Mouse (Mus musculus) G1E (cell line): ENCODE data around the gene Gm10663. TPM values are rescaled to one million over a fixed set of nuclear protein-coding genes. Genes with fewer than 3 reads are reported as not detected.

Source experiments
- ATAC-seq: 2 replicates; pipeline ENCODE4 v1.8.0; 2016; ENCODE audit warnings: mild to moderate bottlenecking; ENCODE audit not compliant: insufficient number of reproducible peaks, poor library complexity, low FRiP score, severe bottlenecking; ENCODE audit errors: extremely low read depth
- DNase-seq: peaks from one replicate; pipeline ENCODE4 v3.0.0; 2012; ENCODE audit warnings: low spot score
- H3K27me3 ChIP-seq: 2 replicates; pipeline ENCODE4 v1.6.1; 2012; ENCODE audit warnings: mild to moderate bottlenecking, low read length, inconsistent platforms; ENCODE audit not compliant: insufficient read depth
- H3K36me3 ChIP-seq: replicated peaks from 2 replicates; pipeline ENCODE3; 2012; ENCODE audit warnings: mild to moderate bottlenecking, inconsistent platforms
- H3K4me1 ChIP-seq: 2 replicates; pipeline ENCODE4 v1.6.1; 2012; ENCODE audit warnings: low read depth, low read length, inconsistent platforms, mixed read lengths; ENCODE audit not compliant: insufficient read depth
- H3K4me3 ChIP-seq: 2 replicates; pipeline ENCODE4 v1.5.1; 2012; ENCODE audit warnings: low read depth, mild to moderate bottlenecking, inconsistent platforms, low read length, moderate library complexity, mixed read lengths
- H3K9me3 ChIP-seq: replicated peaks from 2 replicates; pipeline ENCODE4 v1.6.1; 2012; ENCODE audit warnings: inconsistent platforms
- CTCF ChIP-seq: IDR thresholded peaks from 2 replicates; pipeline ENCODE4 v1.5.1; 2012; ENCODE audit warnings: low read depth, low read length, inconsistent platforms, mixed read lengths
- GATA1 ChIP-seq: IDR thresholded peaks from 2 replicates; pipeline ENCODE4 v1.6.1; 2012; ENCODE audit warnings: borderline replicate concordance, low read length, inconsistent platforms, mixed read lengths
- GATA2 ChIP-seq: IDR thresholded peaks from 2 replicates; pipeline ENCODE4 v1.6.1; 2012; ENCODE audit warnings: low read depth, low read length, inconsistent platforms, borderline replicate concordance
- POLR2AphosphoS5 ChIP-seq: IDR thresholded peaks from 2 replicates; pipeline ENCODE4 v1.6.1; 2012; ENCODE audit warnings: low read depth, low read length, inconsistent platforms; ENCODE audit not compliant: insufficient replicate concordance
- TAL1 ChIP-seq: conservative IDR thresholded peaks from 2 replicates; pipeline ENCODE4 v1.6.1; 2012; ENCODE audit warnings: low read depth, low read length, inconsistent platforms, mixed read lengths
- polyA plus RNA-seq: library from polyadenylated mRNA; stranded (reverse); fragments of >175 nt; gene quantifications from 2 replicates; pipeline ENCODE4 v1.2.3, GENCODE M21; 2012
- total RNA-seq, 2 experiments: library from RNA; stranded (forward) in 1 of 2; stranded (reverse) in 1 of 2; fragments of 200-1000 nt in 1 of 2; fragments of >200 nt in 1 of 2; fragmentation: Nextera tagmentation in 1 of 2; gene quantifications; 2 replicates each; pipeline ENCODE4 v1.2.3; 2014 to 2017

The Gm10663 gene
- total and polyA plus RNA-seq, 3 experiments: not detected

DNA sequence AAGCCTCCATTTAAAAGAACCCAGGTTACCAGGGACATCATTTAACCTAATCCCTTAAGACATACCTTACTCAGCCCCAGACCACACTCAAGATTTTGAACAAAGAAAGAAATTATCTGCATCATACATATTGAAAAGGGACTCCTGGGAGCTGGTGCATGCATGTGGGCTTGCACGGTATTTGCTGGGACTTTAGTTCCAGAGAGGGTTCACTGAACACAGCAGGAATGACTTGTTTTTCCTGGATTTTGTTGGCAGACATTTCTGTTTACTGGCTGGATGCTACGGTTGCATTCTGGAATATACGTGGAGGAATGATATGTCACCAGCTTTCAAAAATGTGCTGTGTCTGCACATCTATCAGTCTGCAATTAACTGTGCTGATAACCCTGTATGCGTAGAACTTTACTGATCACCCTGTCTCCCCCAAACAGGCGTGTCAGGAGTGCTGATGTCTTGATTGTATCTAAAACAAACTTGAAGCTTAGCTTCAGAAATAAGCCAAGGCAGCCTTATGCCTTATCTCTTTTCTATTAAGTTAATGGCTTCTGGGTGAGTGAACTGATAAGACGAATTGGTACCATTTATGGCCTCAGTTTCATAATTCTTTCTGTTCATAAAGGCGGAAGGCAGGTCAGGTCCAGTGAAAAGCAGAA is 23.1 kb downstream of the Gm10663 start:
- Histone ChIP-seq H3K4me1 (peaks cover 40% of the 10 kb centered on the region), H3K36me3 (no peaks in the 10 kb centered on the region), H3K27me3 (no peaks in the 10 kb centered on the region), H3K9me3 (no peaks in the 10 kb centered on the region), H3K4me3 (no peak overlapping the region)
- ATAC-seq (peak; percentile 57), DNase-seq (peak; percentile 8)
- TF ChIP-seq GATA2: no peak
- TF ChIP-seq GATA1: no peak

DNA sequence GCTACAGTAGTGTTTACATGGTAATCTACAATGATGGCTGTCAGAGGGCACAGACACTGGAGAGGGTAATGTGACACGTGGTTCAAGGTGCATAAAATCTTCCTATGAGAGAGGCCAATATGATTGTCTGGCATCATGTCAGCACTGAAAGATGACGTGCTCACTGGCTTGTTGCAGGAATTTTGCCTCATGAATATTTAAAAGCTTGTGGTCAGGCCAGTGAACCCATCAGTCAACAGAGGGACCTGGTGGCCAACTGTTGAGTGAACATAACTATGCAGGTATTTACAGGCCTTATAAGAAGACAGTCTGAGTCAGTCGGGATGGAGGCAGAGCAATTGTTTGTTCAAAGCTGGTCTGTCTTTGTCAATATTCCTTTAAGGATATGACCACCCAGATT is 24.9 kb downstream of the Gm10663 start:
- H3K9me3 ChIP-seq: no peaks in the 10 kb centered on the region
- TF ChIP-seq CTCF: no peak
- TF ChIP-seq GATA2: no peak
- no peak for TF ChIP-seq TAL1
- no peak for TF ChIP-seq POLR2AphosphoS5
- TF ChIP-seq GATA1: no peak
- DNase-seq: no peak
- no peak overlapping the region for H3K4me3 ChIP-seq
- peaks cover 26% of the 10 kb centered on the region for H3K4me1 ChIP-seq
- ATAC-seq: no peak
- H3K36me3 ChIP-seq: no peaks in the 10 kb centered on the region
- no peaks in the 10 kb centered on the region for H3K27me3 ChIP-seq

DNA sequence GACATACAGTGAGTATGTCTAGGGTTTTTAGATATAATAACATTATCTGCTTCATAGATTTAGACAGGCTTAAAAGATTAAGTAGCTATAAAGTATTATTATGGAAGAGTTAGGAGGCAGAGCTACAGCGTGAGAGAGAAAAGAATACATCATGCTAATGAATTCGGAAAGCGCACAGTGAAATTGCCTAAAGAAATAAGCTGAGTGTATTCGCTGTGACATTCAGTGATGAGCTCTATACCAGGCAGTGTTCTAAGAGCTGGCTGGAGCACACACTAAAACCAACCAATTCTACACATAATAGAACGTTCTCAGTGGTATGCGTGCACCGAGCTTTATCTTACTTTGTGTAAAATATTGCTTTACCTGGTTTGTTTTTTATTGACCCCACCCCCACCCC is 28.8 kb downstream of the Gm10663 start:
- Histone ChIP-seq H3K36me3 (no peaks in the 10 kb centered on the region), H3K4me1 (peaks cover 28% of the 10 kb centered on the region), H3K4me3 (no peak overlapping the region), H3K9me3 (no peaks in the 10 kb centered on the region), H3K27me3 (no peaks in the 10 kb centered on the region)
- DNase-seq: no peak
- TF ChIP-seq GATA1: no peak
- no peak for TF ChIP-seq TAL1
- TF ChIP-seq CTCF: no peak
- no peak for ATAC-seq

DNA sequence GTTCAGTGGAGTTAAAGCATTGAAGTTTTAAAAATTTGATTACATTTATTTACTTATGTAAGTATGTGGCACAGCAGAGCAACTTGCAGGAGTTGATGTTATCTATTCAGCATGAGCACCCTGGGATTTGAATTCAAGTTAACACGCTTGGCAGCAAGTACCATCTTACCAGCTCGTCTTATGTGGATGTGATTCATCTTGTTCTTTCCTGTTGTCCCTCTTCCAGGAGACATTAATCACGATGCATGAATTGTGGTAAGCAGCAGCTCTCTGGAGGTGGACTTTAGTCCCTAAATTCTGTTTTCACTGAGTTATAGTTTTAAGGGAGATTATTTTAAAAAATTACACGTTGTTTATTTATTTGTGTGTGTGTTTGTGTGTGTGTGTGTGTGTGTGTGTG is 29.2 kb downstream of the Gm10663 start:
- ATAC-seq: no peak
- no peak for TF ChIP-seq GATA1
- no peak for TF ChIP-seq GATA2
- no peak for TF ChIP-seq CTCF
- no peak for TF ChIP-seq POLR2AphosphoS5
- no peak for TF ChIP-seq TAL1

DNA sequence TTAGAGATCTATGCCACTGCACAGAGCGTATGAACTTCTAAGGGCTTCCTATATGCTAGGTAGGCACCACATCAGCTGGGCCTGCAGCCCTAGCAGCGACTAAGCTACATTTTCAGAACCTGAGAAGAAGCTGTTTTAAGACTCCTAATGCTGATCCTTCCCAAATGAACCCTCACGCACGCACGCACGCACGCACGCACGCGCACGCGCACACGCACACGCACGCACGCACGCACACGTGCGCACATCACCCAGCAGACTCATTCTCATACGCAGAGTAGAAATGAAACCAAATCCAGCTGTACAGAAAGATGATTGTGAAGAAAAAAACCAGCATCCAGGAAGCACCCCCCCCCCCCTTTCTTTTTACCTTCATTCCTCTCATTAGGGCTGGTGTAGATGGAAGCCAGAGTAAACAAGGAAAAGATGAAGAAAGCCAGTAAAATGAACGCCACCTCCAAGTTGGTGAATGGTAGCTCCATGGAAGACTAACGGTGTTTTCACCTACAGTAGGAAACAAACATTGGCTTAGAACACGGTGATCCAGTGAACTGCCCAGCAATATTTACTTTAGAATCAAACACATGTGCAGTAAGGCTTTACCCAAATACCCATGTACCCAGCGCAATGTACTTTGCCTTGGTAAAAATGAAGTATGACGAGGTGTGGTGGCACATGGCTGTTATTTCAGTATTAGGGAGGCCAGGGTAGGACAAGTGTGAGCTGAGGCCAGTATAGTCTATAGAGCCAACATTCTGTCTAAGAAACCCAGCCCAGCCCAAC is 33.3 kb downstream of the Gm10663 start:
- H3K27me3 ChIP-seq: no peaks in the 10 kb centered on the region; the same call in 1 of the 2 replicates
- no peak for DNase-seq
- no peak for ATAC-seq
- no peaks in the 10 kb centered on the region for H3K9me3 ChIP-seq
- peaks cover 32% of the 10 kb centered on the region for H3K4me1 ChIP-seq
- no peak for TF ChIP-seq CTCF
- TF ChIP-seq POLR2AphosphoS5: no peak
- TF ChIP-seq GATA2: no peak
- TF ChIP-seq GATA1: no peak
- no peak for TF ChIP-seq TAL1
- no peak overlapping the region for H3K4me3 ChIP-seq
- no peaks in the 10 kb centered on the region for H3K36me3 ChIP-seq

More for the DNA sequence above, 29.2 kb downstream of the Gm10663 start:
- no peaks in the 10 kb centered on the region for H3K36me3 ChIP-seq
- no peaks in the 10 kb centered on the region for H3K9me3 ChIP-seq
- H3K4me3 ChIP-seq: no peak overlapping the region
- no peaks in the 10 kb centered on the region for H3K27me3 ChIP-seq
- no peak for DNase-seq
- H3K4me1 ChIP-seq: peaks cover 25% of the 10 kb centered on the region

DNA sequence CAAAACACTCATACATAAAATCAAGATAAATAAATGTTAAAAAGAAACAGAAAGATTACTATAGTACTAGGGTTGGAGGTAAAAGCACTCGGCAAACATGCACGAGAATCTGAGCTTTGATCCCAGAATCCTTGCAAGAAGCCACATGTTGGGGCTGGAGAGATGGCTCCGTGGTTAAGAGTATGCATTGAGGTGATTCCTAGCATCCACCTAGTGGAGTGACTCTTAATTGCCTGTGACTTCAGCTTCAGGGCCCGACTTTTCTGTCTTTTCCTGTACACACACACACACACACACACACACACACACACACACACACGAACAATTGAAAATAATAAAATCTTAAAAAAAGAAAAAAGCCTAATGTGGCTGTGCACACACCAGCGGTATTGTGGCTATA is 34.1 kb downstream of the Gm10663 start:
- ATAC-seq: no peak
- no peaks in the 10 kb centered on the region for H3K9me3 ChIP-seq
- no peaks in the 10 kb centered on the region for H3K36me3 ChIP-seq
- DNase-seq: no peak
- H3K4me3 ChIP-seq: no peak overlapping the region
- H3K27me3 ChIP-seq: no peaks in the 10 kb centered on the region; the same call in 1 of the 2 replicates
- peaks cover 32% of the 10 kb centered on the region for H3K4me1 ChIP-seq
- TF ChIP-seq POLR2AphosphoS5 (no peak), GATA2 (no peak), CTCF (no peak), GATA1 (no peak), TAL1 (no peak)
